Mouse (Mus musculus) heart, postnatal 14 days (tissue): ENCODE data around the gene Ctu2. TPM values are rescaled to one million over a fixed set of nuclear protein-coding genes. Genes with fewer than 3 reads are reported as not detected.

Experiments used
- DNase-seq, 2 experiments: peaks; one replicate each; pipeline ENCODE4 v3.0.0; 2021 to 2022
- intact Hi-C: fragments of 180-260 bp; cut with DNase I; formaldehyde crosslinking; loops from one replicate; pipeline ENCODE4 v1.15.1; 2025
- microRNA-seq, 2 experiments: library from miRNA; unstranded; fragments of <30 nt; microRNA quantifications; one replicate each; pipeline ENCODE4 v1.2.0; 2021 to 2022
- total RNA-seq, 2 experiments: library from RNA; stranded (reverse); gene quantifications; 2 replicates each; pipeline ENCODE4 v1.2.3; 2021

Ctu2 gene
- total RNA-seq, 2 experiments from 2014 or later: 10.8 TPM

DNA sequence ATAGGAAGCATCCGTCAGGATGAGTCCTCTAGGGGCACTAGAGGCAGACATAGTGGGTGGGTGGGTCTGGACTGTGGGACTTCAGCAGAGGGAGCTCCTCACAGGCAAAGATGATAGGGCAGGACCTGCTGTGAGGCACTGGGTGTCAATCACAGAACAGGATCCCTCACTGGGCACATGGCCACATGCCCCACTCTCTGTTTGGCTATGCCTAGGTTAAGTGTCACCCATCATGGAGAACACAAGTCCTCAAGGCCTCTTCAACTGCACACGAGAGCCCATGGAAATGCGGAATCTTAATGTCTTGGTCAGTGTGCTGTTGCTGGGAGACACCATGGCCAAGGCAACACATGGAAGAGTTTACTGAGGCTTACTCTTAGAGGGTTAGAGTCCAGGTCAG, 52.0 kb downstream of the Ctu2 start:
- no peak for DNase-seq
- intact Hi-C loops: no loop called here

DNA sequence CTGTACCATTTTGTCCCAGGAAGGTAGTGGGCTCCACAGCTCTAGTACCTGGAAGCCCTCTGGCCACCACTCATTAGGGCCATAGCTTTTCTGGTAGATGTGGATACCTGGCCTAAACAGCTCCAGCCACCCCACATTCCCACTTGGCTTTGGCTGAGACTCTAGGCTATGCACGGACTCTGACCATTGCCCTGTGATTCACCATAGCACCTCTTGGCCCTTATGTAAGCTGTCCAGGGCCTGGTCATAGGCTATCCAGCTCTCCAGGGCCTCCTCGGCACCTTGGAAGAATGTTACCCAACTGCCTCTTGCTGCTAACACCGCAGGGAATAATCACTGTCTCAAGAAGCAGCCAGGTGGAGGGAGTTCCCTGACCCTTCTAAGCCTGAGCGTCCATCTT, 53.2 kb downstream of the Ctu2 start:
- intact Hi-C loops: no loop called here
- no peak for DNase-seq

DNA sequence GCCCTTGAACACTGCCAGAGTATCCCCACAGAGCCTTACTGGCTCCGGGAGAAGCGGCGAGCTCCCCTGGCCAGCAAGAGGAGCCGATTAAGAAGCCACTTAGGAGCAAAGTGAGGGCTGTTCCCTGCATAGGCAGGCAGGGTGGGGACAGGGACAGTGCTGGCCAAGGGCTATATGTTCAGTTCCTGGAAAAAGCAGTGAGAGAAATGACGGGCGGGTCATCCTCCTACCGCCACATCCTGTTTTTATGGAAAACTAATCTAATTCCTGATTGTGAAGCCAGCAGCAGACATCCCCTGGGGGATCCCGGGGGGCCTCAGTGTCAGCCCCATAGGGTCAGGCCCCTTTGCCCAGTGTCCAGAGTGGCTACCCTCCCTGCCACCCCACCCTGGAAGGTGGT, 55.4 kb downstream of the Ctu2 start:
- DNase-seq: no peak
- intact Hi-C loops: loop anchor here (2.0 kb wide), 1 partner anchor 15 kb away; no protein-coding TSS in a partner anchor

Small RNA genes within 50 kb of the gene (microRNA-seq; reads per million reads assigned to microRNA genes)
- 0 reads per million in 2 experiments for gene Gm24366

Other genes starting within 250 kb of the Ctu2 start
- gene Zfpm1, start 194.0 kb upstream of the Ctu2 start, total RNA-seq: 10 to 100 TPM; 25.5 to 26.9 TPM
- gene Trhr2, start 115.4 kb upstream of the Ctu2 start, total RNA-seq: not detected
- gene Zc3h18, start 99.5 kb upstream of the Ctu2 start, total RNA-seq: 10 to 100 TPM; 22.4 to 22.8 TPM
- gene Il17c, start 54.1 kb upstream of the Ctu2 start, total RNA-seq: not detected
- gene Cyba, start 43.2 kb upstream of the Ctu2 start, total RNA-seq: 10 to 100 TPM; 43.8 to 47.4 TPM
- 1 to 10 TPM; 4.7 to 5.0 TPM for gene Mvd, start 32.7 kb upstream of the Ctu2 start, total RNA-seq
- 1 to 10 TPM; 1.1 to 1.6 TPM for gene Snai3, start 15.4 kb upstream of the Ctu2 start, total RNA-seq
- gene Rnf166, start 79 bp upstream of the Ctu2 start, total RNA-seq: 10 to 100 TPM; 28.7 to 28.9 TPM
- 10 to 100 TPM; 27.2 to 30.2 TPM for gene Piezo1, start 75.2 kb downstream of the Ctu2 start, total RNA-seq
- gene Cdt1, start 91.9 kb downstream of the Ctu2 start, total RNA-seq: 1 to 10 TPM; 3.6 to 4.6 TPM
- gene Aprt, start 100.8 kb downstream of the Ctu2 start, total RNA-seq: 10 to 100 TPM; 32.7 to 34.5 TPM
- 1 to 10 TPM; 3.5 to 4.1 TPM for gene Galns, start 135.3 kb downstream of the Ctu2 start, total RNA-seq
- gene Trappc2l, start 135.5 kb downstream of the Ctu2 start, total RNA-seq: 10 to 100 TPM; 45.9 to 57.2 TPM
- gene Pabpn1l, start 146.6 kb downstream of the Ctu2 start, total RNA-seq: under 1 TPM in 1 of 2 experiments, not detected in 1; 0.20 TPM
- gene Cbfa2t3, start 223.0 kb downstream of the Ctu2 start, total RNA-seq: 10 to 100 TPM; 22.1 to 25.3 TPM